Mouse (Mus musculus) ovary, adult 10 weeks (tissue): ENCODE results near the gene Sgsm1. TPM values are rescaled to one million over a fixed set of nuclear protein-coding genes. Genes with fewer than 3 reads are reported as not detected.

Experiments
- polyA plus RNA-seq: library from polyadenylated mRNA; stranded (reverse); fragments of 350-450 nt; fragmentation: Illumina TruSeq; extraction: RNeasy Lipid Tissue Mini Kit (QIAGEN cat#74804); gene quantifications from one replicate; pipeline ENCODE4 v1.2.3, GENCODE M21; 2014

Gene Sgsm1
- polyA plus RNA-seq: 0.29 TPM

GRCm38 (mm10) chr5:113310377-113311003 lies at the start of gene Sgsm1:
TSS of gene Sgsm1 (minus strand) at chr5:113310786.

GRCm38 (mm10) chr5:113357186-113357585 lies 46.6 kb upstream of the Sgsm1 start, which contains the start of gene Aym1:
TSS of gene Aym1 (plus strand) at chr5:113357294.

GRCm38 (mm10) chr5:113226632-113227102 lies 83.9 kb downstream of the Sgsm1 start, which contains the start of gene Tmem211:
TSS of gene Tmem211 (plus strand) at chr5:113226909.

GRCm38 (mm10) chr5:113221147-113221865 lies 89.3 kb downstream of the Sgsm1 start, which contains the start of gene 2900026A02Rik:
TSS of gene 2900026A02Rik (minus strand) at chr5:113221236.

Other genes starting within 250 kb of the Sgsm1 start
- gene Crybb2, start 240.7 kb downstream of the Sgsm1 start, polyA plus RNA-seq: not detected
- gene Crybb3, start 229.2 kb downstream of the Sgsm1 start, polyA plus RNA-seq: not detected
- 4.9 TPM for gene 2900026A02Rik, start 89.5 kb downstream of the Sgsm1 start, polyA plus RNA-seq
- not detected for gene Tmem211, start 83.9 kb downstream of the Sgsm1 start, polyA plus RNA-seq
- not detected for gene Aym1, start 46.5 kb upstream of the Sgsm1 start, polyA plus RNA-seq
- gene Wscd2, start 179.5 kb upstream of the Sgsm1 start, polyA plus RNA-seq: 0.31 TPM